Mouse (Mus musculus): Measurements from ENCODE around the gene Clstn2. TPM values are rescaled to one million over a fixed set of nuclear protein-coding genes. Genes with fewer than 3 reads are reported as not detected.

The Clstn2 gene
- total and polyA plus RNA-seq, 3 experiments, result 0.05 TPM; not detected in 2

DNA sequence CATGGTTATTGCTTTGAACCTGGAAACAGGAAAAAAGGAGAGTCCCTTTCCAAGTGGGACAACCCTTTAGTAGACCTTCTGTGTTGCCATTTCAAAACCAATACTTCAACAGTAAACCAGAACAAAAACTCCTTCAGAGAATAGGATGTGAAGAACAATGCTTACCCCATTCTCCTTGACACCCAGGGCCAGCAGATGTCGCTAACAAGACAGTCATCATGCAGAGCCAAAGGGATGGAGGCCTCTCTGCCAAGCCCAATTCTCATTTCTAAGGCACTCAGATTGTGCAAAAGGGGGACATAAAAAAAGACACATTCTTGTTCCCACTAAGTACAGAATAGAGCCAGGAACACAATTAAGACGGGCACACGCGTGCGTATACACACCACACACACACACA lies 16.4 kb downstream of the Clstn2 start:
- H3K4me1 ChIP-seq (ENCODE audit: insufficient read depth, low read depth, low read length), result no peaks in the 10 kb centered on the region
- H3K9me3 ChIP-seq (replicated peaks), result peaks cover 35% of the 10 kb centered on the region
- TF ChIP-seq CTCF (IDR thresholded peaks at IDR 0.05; ENCODE audit: low read depth, low read length), result no peak
- no peak for TF ChIP-seq POLR2AphosphoS5 (IDR thresholded peaks at IDR 0.05; ENCODE audit: insufficient replicate concordance, low read depth, low read length)
- no peak for TF ChIP-seq GATA1 (IDR thresholded peaks at IDR 0.05; ENCODE audit: borderline replicate concordance, low read length)
- no peak for TF ChIP-seq GATA2 (IDR thresholded peaks at IDR 0.05; ENCODE audit: borderline replicate concordance, low read depth, low read length)
- no peak for TF ChIP-seq TAL1 (conservative IDR thresholded peaks at IDR 0.05; ENCODE audit: low read depth, low read length)
- H3K27me3 ChIP-seq (ENCODE audit: insufficient read depth, low read length), result no peaks in the 10 kb centered on the region
- no peak overlapping the region for H3K4me3 ChIP-seq (ENCODE audit: low read depth, low read length)
- no peak for DNase-seq (ENCODE audit: low spot score)
- no peaks in the 10 kb centered on the region for H3K36me3 ChIP-seq (replicated peaks)
- ATAC-seq (ENCODE audit: extremely low read depth, insufficient number of reproducible peaks, low FRiP score, poor library complexity, severe bottlenecking), result no peak

DNA sequence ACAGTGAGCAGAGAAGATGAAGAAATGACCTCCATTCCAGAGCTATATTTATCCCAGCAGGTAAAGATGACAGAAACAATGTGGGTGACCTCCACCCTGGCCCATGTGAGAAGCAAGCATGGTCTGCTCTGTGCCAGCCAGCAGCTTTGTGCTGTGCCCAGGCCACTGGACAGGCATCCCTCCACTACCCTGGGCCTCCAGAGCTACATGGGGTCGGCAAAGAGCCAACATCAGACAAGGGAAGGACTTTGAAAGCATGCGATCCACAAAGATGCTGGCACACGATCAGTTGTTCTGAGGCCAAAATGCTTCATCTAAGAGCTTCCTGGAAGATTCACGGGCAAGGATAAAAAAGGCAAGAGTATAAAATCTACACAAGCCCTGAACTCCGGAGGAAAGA lies 36.6 kb downstream of the Clstn2 start:
- H3K9me3 ChIP-seq (replicated peaks), result peaks cover 67% of the 10 kb centered on the region
- no peak overlapping the region for H3K4me3 ChIP-seq (ENCODE audit: low read depth, low read length)
- no peak for DNase-seq (ENCODE audit: low spot score)

DNA sequence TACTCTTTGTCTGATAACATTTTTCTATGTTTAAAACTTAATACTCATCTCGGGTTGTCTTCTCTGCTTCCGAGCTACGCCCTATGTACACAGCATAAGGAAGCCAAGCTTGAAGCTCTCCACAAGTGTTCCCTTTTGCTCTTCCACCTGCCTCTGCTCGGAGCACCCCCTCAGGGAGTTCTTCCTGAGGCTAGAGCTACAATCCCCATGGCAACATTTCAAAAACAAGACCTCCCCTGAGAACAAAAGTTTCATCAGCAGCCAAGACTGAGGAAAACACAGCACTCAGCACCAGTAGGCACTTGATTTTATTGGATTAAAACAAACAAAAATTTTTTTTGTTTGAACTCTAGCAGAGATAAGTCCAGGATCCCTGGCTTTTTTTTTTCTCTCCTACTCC lies 37.3 kb downstream of the Clstn2 start:
- ATAC-seq (ENCODE audit: extremely low read depth, insufficient number of reproducible peaks, low FRiP score, poor library complexity, severe bottlenecking), result no peak
- no peak for DNase-seq (ENCODE audit: low spot score)
- Histone ChIP-seq H3K4me3 (ENCODE audit: low read depth, low read length) (no peak overlapping the region), H3K36me3 (replicated peaks) (no peaks in the 10 kb centered on the region), H3K9me3 (replicated peaks) (peaks cover 65% of the 10 kb centered on the region), H3K27me3 (ENCODE audit: insufficient read depth, low read length) (no peaks in the 10 kb centered on the region), H3K4me1 (ENCODE audit: insufficient read depth, low read depth, low read length) (no peaks in the 10 kb centered on the region)
- TF ChIP-seq GATA2 (IDR thresholded peaks at IDR 0.05; ENCODE audit: borderline replicate concordance, low read depth, low read length) (no peak), POLR2AphosphoS5 (IDR thresholded peaks at IDR 0.05; ENCODE audit: insufficient replicate concordance, low read depth, low read length) (no peak), GATA1 (IDR thresholded peaks at IDR 0.05; ENCODE audit: borderline replicate concordance, low read length) (no peak), TAL1 (conservative IDR thresholded peaks at IDR 0.05; ENCODE audit: low read depth, low read length) (no peak), CTCF (IDR thresholded peaks at IDR 0.05; ENCODE audit: low read depth, low read length) (no peak)

More for the DNA sequence above, 36.6 kb downstream of the Clstn2 start:
- ATAC-seq (ENCODE audit: extremely low read depth, insufficient number of reproducible peaks, low FRiP score, poor library complexity, severe bottlenecking), result no peak
- Histone ChIP-seq H3K4me1 (ENCODE audit: insufficient read depth, low read depth, low read length) (no peaks in the 10 kb centered on the region), H3K36me3 (replicated peaks) (no peaks in the 10 kb centered on the region), H3K27me3 (ENCODE audit: insufficient read depth, low read length) (no peaks in the 10 kb centered on the region)
- TF ChIP-seq POLR2AphosphoS5 (IDR thresholded peaks at IDR 0.05; ENCODE audit: insufficient replicate concordance, low read depth, low read length) (no peak), GATA2 (IDR thresholded peaks at IDR 0.05; ENCODE audit: borderline replicate concordance, low read depth, low read length) (no peak), TAL1 (conservative IDR thresholded peaks at IDR 0.05; ENCODE audit: low read depth, low read length) (no peak), CTCF (IDR thresholded peaks at IDR 0.05; ENCODE audit: low read depth, low read length) (no peak), GATA1 (IDR thresholded peaks at IDR 0.05; ENCODE audit: borderline replicate concordance, low read length) (no peak)

DNA sequence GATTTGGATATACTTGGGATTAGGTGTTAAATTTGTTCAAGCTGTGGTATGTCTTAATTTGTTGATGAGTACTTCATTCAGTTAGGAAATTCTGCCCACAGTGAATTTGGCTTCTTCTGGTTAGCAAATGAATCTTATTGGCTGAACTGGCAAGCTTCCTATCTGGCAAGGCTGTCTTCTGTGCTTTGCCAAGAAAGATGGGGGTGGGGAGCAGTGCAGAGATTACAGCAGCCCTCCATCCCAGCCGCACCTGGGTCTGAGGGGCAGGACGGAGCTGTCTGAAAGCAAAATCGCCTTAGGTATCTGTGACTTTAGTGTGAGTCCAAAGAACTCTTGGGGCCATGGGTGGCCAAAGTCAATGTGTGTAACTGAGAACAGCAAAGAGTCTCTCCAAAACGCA lies 40.9 kb downstream of the Clstn2 start:
- Histone ChIP-seq H3K36me3 (replicated peaks) (no peaks in the 10 kb centered on the region), H3K4me1 (ENCODE audit: insufficient read depth, low read depth, low read length) (no peaks in the 10 kb centered on the region), H3K27me3 (ENCODE audit: insufficient read depth, low read length) (no peaks in the 10 kb centered on the region), H3K9me3 (replicated peaks) (peaks cover 33% of the 10 kb centered on the region), H3K4me3 (ENCODE audit: low read depth, low read length) (no peak overlapping the region)
- no peak for DNase-seq (ENCODE audit: low spot score)
- ATAC-seq (ENCODE audit: extremely low read depth, insufficient number of reproducible peaks, low FRiP score, poor library complexity, severe bottlenecking), result no peak
- TF ChIP-seq GATA1 (IDR thresholded peaks at IDR 0.05; ENCODE audit: borderline replicate concordance, low read length) (no peak), TAL1 (conservative IDR thresholded peaks at IDR 0.05; ENCODE audit: low read depth, low read length) (no peak), GATA2 (IDR thresholded peaks at IDR 0.05; ENCODE audit: borderline replicate concordance, low read depth, low read length) (no peak), POLR2AphosphoS5 (IDR thresholded peaks at IDR 0.05; ENCODE audit: insufficient replicate concordance, low read depth, low read length) (no peak), CTCF (IDR thresholded peaks at IDR 0.05; ENCODE audit: low read depth, low read length) (no peak)

DNA sequence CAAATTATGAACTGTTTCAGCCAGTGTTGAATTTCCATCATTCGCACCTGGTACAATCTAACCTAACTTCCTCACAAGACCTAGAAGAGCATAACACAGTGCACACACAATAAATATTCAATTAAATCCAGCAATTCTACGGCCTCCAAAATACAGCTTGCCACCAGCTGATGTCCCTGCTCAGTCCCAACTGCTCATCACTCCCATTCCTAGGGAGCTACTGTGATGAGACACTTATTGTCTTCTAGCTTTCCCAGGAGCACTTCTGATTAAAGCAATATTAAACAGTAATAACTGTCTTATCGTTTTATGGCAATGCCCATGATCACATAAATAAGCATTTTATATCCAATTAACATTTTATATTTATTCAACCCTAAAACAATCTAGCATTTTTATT lies 55.6 kb downstream of the Clstn2 start:
- H3K4me1 ChIP-seq (ENCODE audit: insufficient read depth, low read depth, low read length), result no peaks in the 10 kb centered on the region
- H3K4me3 ChIP-seq (ENCODE audit: low read depth, low read length), result no peak overlapping the region
- DNase-seq (ENCODE audit: low spot score) (no peak), ATAC-seq (ENCODE audit: extremely low read depth, insufficient number of reproducible peaks, low FRiP score, poor library complexity, severe bottlenecking) (no peak)
- H3K9me3 ChIP-seq (replicated peaks), result peaks cover 53% of the 10 kb centered on the region
- no peaks in the 10 kb centered on the region for H3K36me3 ChIP-seq (replicated peaks)
- TF ChIP-seq GATA2 (IDR thresholded peaks at IDR 0.05; ENCODE audit: borderline replicate concordance, low read depth, low read length), result no peak
- no peak for TF ChIP-seq GATA1 (IDR thresholded peaks at IDR 0.05; ENCODE audit: borderline replicate concordance, low read length)
- TF ChIP-seq CTCF (IDR thresholded peaks at IDR 0.05; ENCODE audit: low read depth, low read length), result no peak
- no peak for TF ChIP-seq TAL1 (conservative IDR thresholded peaks at IDR 0.05; ENCODE audit: low read depth, low read length)
- no peak for TF ChIP-seq POLR2AphosphoS5 (IDR thresholded peaks at IDR 0.05; ENCODE audit: insufficient replicate concordance, low read depth, low read length)
- H3K27me3 ChIP-seq (ENCODE audit: insufficient read depth, low read length), result no peaks in the 10 kb centered on the region

DNA sequence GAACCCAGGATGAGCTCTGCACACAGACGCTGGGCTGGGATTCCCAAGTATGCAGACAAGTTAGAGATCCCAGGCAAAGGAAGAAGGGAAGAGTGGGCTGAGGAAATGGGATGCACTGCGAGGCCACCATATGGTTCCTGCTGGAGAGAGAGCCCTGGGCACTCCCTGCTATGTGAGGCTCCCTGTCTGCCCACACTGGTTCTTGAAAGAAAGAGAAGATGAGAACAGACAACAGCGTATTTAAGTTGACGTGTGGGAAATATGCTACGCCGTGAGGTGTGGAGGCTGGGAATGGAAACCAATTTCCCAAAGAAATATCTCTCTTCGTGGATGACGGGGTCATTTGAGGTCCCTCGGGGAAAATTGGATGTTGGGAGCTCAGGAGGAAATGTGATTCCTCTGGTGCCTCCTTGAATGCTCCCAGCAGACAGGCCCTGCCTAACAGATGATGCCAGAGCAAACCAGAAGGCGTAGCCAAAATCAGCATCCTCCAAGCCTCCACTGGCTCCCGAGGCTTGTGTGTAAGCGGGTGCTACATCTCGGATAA lies 58.1 kb downstream of the Clstn2 start:
- DNase-seq (ENCODE audit: low spot score) (no peak), ATAC-seq (ENCODE audit: extremely low read depth, insufficient number of reproducible peaks, low FRiP score, poor library complexity, severe bottlenecking) (no peak)
- no peaks in the 10 kb centered on the region for H3K27me3 ChIP-seq (ENCODE audit: insufficient read depth, low read length)
- no peak for TF ChIP-seq TAL1 (conservative IDR thresholded peaks at IDR 0.05; ENCODE audit: low read depth, low read length)
- H3K4me1 ChIP-seq (ENCODE audit: insufficient read depth, low read depth, low read length), result no peaks in the 10 kb centered on the region
- no peak overlapping the region for H3K4me3 ChIP-seq (ENCODE audit: low read depth, low read length)
- H3K9me3 ChIP-seq (replicated peaks), result peaks cover 50% of the 10 kb centered on the region
- H3K36me3 ChIP-seq (replicated peaks), result no peaks in the 10 kb centered on the region
